Mouse (Mus musculus) embryonic fibroblast, embryonic 13.5 days (primary cell): Measurements from ENCODE around the gene Crtc1. TPM values are rescaled to one million over a fixed set of nuclear protein-coding genes. Genes with fewer than 3 reads are reported as not detected.

Experiments used
- H3K27ac ChIP-seq: 2 replicates; pipeline ENCODE4 v1.5.1; 2012; ENCODE audit warnings: low read length, control low read depth, inconsistent platforms; ENCODE audit not compliant: insufficient read depth
- H3K4me1 ChIP-seq: 2 replicates; pipeline ENCODE4 v1.6.1; 2011; ENCODE audit warnings: low read length; ENCODE audit not compliant: control insufficient read depth, insufficient read depth
- H3K4me3 ChIP-seq: 2 replicates; pipeline ENCODE4 v1.5.1; 2011; ENCODE audit warnings: mild to moderate bottlenecking, control low read depth, low read length; ENCODE audit not compliant: insufficient read depth
- CTCF ChIP-seq: IDR thresholded peaks from 2 replicates; pipeline ENCODE4 v1.5.1; 2011; ENCODE audit warnings: mild to moderate bottlenecking, control low read depth, low read length, moderate library complexity, borderline replicate concordance; ENCODE audit not compliant: insufficient read depth
- POLR2A ChIP-seq: IDR thresholded peaks from 2 replicates; pipeline ENCODE4 v1.6.1; 2011; ENCODE audit warnings: low read depth, mild to moderate bottlenecking, control low read depth, low read length, moderate library complexity
- polyA plus RNA-seq: library from polyadenylated mRNA; stranded (reverse); fragments of >200 nt; gene quantifications from 2 replicates; pipeline ENCODE4 v1.2.4, GENCODE M21; 2011; ENCODE audit warnings: low read depth; ENCODE audit not compliant: missing spikeins, insufficient read length

Crtc1 gene
- polyA plus RNA-seq, 1 experiment, result 15.6 TPM

- TF ChIP-seq POLR2A (no peak), CTCF (no peak)
- Histone ChIP-seq H3K4me3 (no peak overlapping the region), H3K4me1 (peaks cover 2% of the 10 kb centered on the region; the same call in 1 of the 2 replicates), H3K27ac (no peak overlapping the region)
Measured at GRCm38 (mm10) chr8:70416941-70417340, 22.4 kb downstream of the Crtc1 start.

GRCm38 (mm10) chr8:70415540-70416451 is 23.6 kb downstream of the Crtc1 start:
- Histone ChIP-seq H3K4me1 (peaks cover 2% of the 10 kb centered on the region; the same call in 1 of the 2 replicates), H3K27ac (no peak overlapping the region), H3K4me3 (no peak overlapping the region)
- TF ChIP-seq POLR2A, result no peak
- TF ChIP-seq CTCF, result peak; percentile 2; the same call in 1 of the 2 replicates

- H3K4me3 ChIP-seq, result no peak overlapping the region
- TF ChIP-seq POLR2A (no peak), CTCF (no peak)
- no peaks in the 10 kb centered on the region for H3K4me1 ChIP-seq
- no peak overlapping the region for H3K27ac ChIP-seq
Measured at GRCm38 (mm10) chr8:70414310-70414946, 25.0 kb downstream of the Crtc1 start.

- Histone ChIP-seq H3K4me3 (no peak overlapping the region), H3K4me1 (no peaks in the 10 kb centered on the region), H3K27ac (no peak overlapping the region)
- TF ChIP-seq CTCF (no peak), POLR2A (no peak)
Measured at GRCm38 (mm10) chr8:70410281-70410680, 29.1 kb downstream of the Crtc1 start.

- TF ChIP-seq POLR2A, result no peak
- TF ChIP-seq CTCF, result no peak
- no peak overlapping the region for H3K4me3 ChIP-seq
- H3K27ac ChIP-seq, result no peak overlapping the region
- no peaks in the 10 kb centered on the region for H3K4me1 ChIP-seq
Measured at GRCm38 (mm10) chr8:70409455-70409871, 29.9 kb downstream of the Crtc1 start.

GRCm38 (mm10) chr8:70409019-70409418 is 30.4 kb downstream of the Crtc1 start:
- Histone ChIP-seq H3K4me1 (no peaks in the 10 kb centered on the region), H3K4me3 (no peak overlapping the region), H3K27ac (no peak overlapping the region)
- no peak for TF ChIP-seq POLR2A
- no peak for TF ChIP-seq CTCF

- Histone ChIP-seq H3K4me3 (no peak overlapping the region), H3K27ac (no peak overlapping the region), H3K4me1 (no peaks in the 10 kb centered on the region)
- no peak for TF ChIP-seq CTCF
- no peak for TF ChIP-seq POLR2A
Measured at GRCm38 (mm10) chr8:70408301-70408700, 31.1 kb downstream of the Crtc1 start.

GRCm38 (mm10) chr8:70406427-70407069 is 32.8 kb downstream of the Crtc1 start:
- no peak for TF ChIP-seq POLR2A
- no peak for TF ChIP-seq CTCF
- Histone ChIP-seq H3K4me1 (no peaks in the 10 kb centered on the region), H3K4me3 (no peak overlapping the region), H3K27ac (no peak overlapping the region)

GRCm38 (mm10) chr8:70405189-70405588 is 34.2 kb downstream of the Crtc1 start:
- no peak overlapping the region for H3K27ac ChIP-seq
- no peak overlapping the region for H3K4me3 ChIP-seq
- no peaks in the 10 kb centered on the region for H3K4me1 ChIP-seq
- no peak for TF ChIP-seq POLR2A
- no peak for TF ChIP-seq CTCF

- Histone ChIP-seq H3K4me1 (no peaks in the 10 kb centered on the region), H3K4me3 (no peak overlapping the region), H3K27ac (no peak overlapping the region)
- TF ChIP-seq CTCF, result no peak
- no peak for TF ChIP-seq POLR2A
Measured at GRCm38 (mm10) chr8:70404212-70404611, 35.2 kb downstream of the Crtc1 start.
